Mouse (Mus musculus) right cerebral cortex, postnatal 14 days (tissue): Measurements from ENCODE around the gene Dclk2.

Source experiments
- DNase-seq: peaks from one replicate; pipeline ENCODE4 v3.0.0; 2022

Gene Dclk2

DNA sequence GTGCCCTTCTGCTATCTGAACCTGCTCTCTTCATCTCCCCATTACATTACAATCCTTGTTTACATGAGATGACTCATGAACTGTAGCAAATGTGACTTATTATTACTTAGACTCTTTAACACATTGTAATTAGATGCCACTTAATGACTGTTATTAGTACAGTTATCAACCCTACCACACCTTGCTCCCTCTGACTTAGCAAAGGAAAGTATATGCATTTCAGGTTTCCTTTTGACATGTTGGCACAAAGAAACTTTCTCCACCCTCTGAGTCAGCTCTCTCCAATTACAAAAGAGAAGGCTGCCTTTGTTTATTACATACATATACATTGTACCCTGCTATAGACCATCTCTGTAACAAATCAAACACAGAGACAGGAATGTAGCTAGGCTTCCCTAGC is 33.1 kb downstream of the Dclk2 start:
- no peak for DNase-seq

DNA sequence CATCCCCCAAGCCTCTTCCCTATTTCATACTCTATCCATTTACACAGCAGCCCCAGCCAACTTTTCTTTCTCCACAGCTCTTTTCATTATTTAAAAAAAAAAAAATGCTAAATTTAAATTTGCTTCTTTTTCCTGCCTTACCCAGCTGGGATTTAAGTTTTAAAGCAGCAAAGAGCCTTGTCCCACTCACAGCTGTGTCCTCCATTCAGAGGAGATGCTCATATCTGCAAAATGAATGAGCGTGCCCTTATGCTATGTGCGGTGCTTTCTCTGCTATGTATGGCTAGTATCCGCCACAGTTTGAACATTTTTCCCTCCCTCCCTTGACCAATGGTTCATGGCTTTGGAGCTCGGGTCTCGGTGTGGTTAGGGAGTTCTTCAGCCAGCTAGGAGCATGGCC is 35.5 kb downstream of the Dclk2 start:
- DNase-seq: no peak

DNA sequence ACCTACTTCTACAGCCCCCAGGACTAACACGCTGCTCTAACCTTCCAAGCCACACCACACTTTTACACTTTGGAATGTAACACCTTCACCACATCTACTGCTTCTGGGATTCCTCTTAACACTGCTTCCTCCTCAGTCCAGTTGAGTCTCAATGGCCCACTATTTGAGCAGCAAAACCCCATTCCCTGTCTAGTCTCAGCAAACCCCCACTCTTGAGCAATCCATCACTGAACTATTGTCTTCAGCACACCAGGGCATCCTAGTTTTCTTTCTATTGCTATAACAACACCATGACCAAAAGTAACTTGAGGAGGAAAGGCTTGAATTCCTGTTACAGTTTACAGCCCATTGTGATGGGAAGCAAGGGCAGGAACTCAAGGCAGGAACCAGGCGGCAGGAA is 36.2 kb downstream of the Dclk2 start:
- DNase-seq: no peak

DNA sequence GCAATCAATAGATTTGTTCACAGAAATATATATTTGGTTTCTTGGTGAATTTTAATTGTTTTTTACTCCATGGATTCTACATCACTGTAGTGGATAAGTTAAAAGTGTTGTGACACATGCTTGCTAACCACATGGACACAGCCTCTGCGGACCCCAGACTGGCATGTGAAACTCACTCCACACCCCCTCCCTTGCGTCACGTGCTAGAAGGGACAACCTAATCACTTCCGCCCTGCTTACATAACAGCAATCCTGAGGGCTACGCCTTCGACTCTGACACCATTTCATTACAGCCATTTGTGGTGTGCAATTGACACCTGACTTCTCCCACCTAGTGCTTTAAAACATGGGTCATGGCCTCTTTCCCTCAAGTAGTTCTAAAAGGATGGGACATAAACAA is 36.7 kb downstream of the Dclk2 start:
- DNase-seq: no peak

DNA sequence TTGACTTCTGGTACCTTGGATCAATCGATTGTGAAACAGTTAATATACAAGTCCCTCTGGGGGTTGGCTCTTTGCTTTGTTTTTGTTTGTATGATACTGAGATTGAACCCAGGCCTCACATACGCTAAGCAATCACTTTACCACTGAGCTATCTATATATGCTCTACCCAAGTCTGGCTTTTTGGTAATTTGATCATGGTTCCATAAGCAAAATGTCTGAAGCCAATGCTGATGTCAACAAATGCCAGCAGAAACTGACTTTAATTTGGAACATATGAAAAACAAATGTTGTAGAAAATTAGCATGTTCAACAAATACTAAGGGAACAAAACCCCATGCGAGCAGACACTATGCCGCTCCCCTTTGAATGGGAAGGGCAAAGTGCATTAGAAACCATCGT is 44.7 kb downstream of the Dclk2 start:
- DNase-seq: no peak

DNA sequence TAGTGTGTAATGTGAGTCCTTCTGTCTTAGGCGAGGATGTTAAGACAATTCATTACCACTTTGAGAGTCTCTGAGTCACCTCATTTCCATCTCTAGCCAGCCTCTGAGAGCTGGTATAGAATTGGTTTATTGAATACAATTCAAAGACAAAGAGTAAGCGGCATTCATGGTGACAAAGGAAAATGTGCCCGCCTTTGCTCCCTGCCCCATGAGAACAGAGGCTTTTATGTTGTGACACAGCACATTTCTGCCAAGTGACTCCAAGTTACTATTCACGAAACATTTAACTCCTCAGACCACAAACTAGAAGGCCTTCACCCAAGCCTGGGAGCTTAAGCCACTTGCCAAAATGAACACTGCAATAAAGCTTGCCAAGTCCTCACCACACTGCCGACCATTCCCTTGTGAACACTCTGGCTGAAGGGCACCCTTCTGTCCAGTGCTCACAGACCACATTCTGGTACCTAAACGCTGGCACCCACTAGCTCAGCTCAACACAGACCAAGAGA is 47.5 kb downstream of the Dclk2 start:
- no peak for DNase-seq

GRCm38 (mm10) chr3:86870952-86871351 is 49.7 kb downstream of the Dclk2 start:
- no peak for DNase-seq

GRCm38 (mm10) chr3:86870411-86870810 is 50.2 kb downstream of the Dclk2 start:
- peak; percentile 48 for DNase-seq

DNA sequence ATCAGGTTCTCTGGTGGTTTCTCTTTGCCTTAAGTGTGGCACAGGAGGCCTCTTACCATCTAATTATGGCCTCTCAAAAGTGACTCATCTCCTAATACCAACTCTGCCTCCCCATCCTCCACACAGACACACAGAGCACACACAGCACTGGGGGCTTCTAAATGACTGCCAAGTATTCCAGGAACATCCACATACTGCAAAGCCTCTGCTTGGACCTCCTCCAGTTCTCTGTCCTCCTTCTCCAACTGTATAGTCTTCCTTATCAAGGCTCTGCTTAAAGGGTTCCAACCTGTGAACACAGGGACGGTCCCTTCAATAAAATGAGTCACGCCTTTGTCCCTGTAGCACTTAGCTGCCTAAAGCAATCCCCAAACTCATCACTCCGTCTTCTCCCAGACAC is 51.9 kb downstream of the Dclk2 start:
- no peak for DNase-seq

- no peak for DNase-seq
Observed at GRCm38 (mm10) chr3:86863327-86864008, 57.2 kb downstream of the Dclk2 start.

- DNase-seq: peak; percentile 28
Observed at GRCm38 (mm10) chr3:86862939-86863311, 57.7 kb downstream of the Dclk2 start.

DNA sequence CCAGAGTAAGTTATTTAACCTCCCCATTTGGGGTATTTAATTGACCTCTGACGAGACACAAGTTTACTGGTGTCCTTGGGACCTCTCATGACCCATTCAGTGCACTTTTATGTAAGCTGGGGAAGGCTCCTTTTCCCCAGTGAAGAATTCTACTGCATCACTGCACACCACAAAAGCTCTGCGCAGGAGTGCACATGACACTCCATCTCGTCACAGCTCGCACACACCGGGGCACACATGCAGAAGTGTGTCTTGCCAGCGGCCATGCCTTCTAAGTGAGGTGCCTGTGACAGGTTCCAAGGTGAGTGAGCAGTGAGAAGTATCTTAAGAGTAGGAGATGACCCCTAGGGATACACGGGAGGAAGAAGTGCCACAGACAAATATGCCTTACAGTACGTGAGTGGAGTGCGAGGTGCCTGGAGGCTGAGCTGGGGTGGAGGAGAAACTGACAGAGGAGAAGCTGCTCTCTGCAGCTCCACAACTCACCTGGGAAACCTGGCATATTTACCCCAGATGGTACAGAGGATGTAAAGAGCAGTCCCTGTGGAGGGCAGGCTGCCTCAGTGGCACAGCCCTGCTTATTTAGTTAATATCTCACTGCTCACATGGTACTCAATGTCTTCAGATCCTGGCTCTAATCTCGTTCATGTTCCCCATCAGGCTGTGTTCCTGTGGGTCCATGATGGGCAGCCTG is 58.3 kb downstream of the Dclk2 start:
- no peak for DNase-seq

- DNase-seq: no peak
Observed at GRCm38 (mm10) chr3:86859791-86860190, 60.9 kb downstream of the Dclk2 start.

DNA sequence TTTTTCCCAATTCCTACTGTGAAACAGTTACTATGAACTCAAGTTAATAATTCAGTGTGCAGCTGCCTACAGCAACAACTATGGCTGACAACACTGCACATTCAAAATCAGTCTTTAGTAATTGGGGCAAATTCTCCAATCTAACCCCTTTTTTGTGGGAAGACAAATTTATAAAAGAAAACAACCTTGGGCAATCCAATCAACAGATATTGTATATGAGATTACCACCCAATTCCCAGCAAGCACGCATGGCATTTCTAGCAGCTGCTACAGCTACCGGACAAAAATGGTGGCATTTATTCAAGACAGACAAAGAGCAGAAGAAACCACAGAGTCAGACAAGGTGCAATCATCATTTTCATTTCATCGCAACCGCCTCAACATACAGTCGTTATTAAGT is 62.0 kb downstream of the Dclk2 start:
- no peak for DNase-seq

- no peak for DNase-seq
Observed at GRCm38 (mm10) chr3:86857833-86858398, 62.7 kb downstream of the Dclk2 start.

DNA sequence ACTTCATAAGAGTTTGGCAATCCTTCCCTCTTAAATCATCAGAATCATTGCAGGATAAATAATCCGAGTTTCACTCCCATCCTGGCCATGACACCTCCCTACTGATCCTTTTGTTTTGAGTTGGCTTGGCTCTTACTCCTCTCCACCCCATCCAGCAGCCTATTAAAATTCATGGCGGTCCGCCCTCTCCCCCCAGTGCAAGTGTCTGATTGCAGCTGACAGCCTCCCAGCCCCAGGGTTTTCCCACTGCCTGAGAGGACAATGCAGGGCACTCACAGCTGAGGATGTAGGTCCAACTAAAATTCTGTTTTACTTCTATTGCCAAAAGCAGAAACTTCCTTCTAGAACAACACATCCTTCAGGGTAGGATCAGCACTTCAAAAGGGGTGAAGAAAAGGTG is 67.8 kb downstream of the Dclk2 start:
- no peak for DNase-seq

GRCm38 (mm10) chr3:86851131-86851530 is 69.5 kb downstream of the Dclk2 start:
- no peak for DNase-seq

GRCm38 (mm10) chr3:86850394-86851030 is 70.1 kb downstream of the Dclk2 start:
- DNase-seq: no peak

DNA sequence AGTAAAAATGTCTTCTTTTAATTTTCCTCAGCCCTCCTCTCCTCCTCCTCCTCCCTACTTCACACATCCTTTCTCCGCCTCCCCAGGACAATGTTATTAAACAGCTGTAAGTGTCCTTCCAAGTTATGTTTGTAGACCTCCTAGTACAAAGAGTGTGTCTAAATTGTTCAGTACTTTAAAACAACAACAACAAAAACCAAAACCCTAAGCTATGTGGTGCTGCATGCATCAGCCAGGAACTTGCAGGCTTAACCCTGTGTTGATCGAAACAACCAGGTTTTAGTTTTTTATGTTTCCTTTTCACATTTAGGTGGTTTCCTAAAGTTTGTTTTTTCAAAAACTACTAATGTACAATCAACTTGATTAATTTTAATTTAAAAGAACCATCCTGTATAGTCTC is 71.3 kb downstream of the Dclk2 start:
- no peak for DNase-seq

DNA sequence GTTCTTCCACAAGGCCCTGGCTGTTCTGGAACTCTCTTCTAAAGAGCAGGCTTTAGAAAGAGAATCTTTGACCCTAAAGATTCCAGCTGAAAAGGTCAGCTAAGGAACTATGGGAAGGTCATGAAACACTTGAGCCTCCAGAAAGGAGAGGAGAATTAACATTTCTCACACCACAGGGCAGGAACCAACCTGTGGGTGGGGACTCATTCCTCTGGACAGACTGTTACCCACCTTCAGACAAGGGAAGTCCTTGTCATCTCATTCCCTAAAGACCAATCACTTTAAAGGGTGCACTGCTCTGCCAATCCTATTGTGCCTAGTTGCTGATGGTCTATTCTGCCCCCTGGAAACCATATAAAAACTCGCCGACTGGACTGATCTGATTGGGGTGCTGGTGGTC is 73.1 kb downstream of the Dclk2 start:
- no peak for DNase-seq

DNA sequence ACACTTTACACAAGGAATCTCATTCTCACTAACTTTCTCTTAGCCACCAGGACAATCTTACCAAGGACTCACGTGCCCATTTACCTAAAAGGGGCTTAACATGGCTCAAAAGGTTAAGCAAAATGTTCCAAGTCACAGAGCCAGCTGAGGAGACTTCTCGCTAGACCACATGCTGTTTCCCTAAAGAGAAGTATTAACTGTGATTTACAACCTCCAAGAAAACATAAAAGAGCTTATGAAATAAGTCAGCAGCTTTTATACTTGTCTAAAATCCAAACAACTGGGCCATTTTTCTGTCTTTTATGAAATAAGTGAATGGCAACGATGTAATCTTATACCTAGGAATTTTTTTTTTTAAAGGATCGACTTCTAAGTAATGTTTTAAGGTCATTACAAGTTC is 74.6 kb downstream of the Dclk2 start:
- DNase-seq: no peak

DNA sequence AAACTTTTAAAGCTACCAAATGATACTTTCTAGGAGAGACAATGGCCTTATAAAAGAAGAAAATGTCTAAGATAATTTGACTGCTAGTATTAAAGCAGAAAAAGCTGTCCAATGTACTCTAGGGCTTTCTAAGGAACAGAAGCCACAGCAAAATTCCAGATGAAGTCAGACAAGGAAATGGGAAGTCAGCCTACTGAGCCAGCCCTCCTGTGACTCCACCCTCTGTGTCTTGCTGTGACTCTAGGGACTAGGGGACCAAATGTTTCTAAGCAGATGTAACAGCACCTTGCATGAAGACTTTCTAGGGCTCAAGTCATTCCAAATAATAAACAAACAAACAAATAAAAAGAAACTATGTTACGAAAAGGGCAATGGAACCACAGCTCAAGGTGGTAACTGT is 75.1 kb downstream of the Dclk2 start:
- no peak for DNase-seq

GRCm38 (mm10) chr3:86844804-86845481 is 75.7 kb downstream of the Dclk2 start:
- no peak for DNase-seq
